Mouse (Mus musculus) B cell, adult 62 days (primary cell): Measurements from ENCODE around the gene Rmdn3. TPM values are rescaled to one million over a fixed set of nuclear protein-coding genes. Genes with fewer than 3 reads are reported as not detected.

ENCODE experiments used
- total RNA-seq: library from RNA; stranded (reverse); gene quantifications from 4 replicates; pipeline ENCODE4 v1.2.4, GENCODE M21; 2023

Gene Rmdn3
- 25.9 to 39.7 TPM (median 33.3 TPM) in 4 replicates for total RNA-seq

GRCm38 (mm10) chr2:119156681-119157572 is at the start of gene Rmdn3:
Gene Rmdn3, minus strand, starts transcription at chr2:119157034.

DNA sequence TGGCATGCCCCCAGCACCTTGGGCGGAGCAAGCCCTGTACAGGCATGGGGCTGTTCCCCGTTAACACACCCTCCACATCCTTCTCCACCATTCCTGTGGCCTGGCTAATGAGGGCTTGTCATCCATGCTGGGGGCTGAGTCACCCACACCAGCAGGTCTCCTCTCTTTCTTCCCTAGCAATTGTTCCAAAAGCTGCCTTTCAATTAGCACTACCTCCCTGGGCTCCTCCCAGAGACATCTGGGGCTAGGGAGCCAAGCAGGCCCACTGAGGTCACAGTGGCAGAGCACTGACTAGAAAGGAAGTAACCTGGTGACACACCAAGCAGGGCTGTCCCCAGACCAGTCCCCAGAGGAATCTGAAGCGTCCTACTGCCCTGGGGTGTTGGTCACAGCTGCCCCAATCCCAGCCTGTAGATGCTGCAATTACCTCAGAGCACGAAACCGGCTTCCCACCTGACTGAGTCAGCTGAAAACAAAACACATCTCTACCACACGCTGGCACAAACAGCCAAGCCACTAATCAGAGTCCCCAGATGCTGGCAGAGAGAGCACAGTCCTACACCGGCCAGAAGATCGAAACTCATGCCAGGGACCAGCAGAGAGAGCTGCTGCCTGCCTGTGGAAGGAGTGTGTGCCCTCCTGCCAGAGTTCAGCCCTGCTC is 17.3 kb upstream of the Rmdn3 start, which contains the start of gene Gm14137:
TSS of gene Gm14137 (plus strand) at position 519 of the 661 bp plus-strand sequence.

DNA sequence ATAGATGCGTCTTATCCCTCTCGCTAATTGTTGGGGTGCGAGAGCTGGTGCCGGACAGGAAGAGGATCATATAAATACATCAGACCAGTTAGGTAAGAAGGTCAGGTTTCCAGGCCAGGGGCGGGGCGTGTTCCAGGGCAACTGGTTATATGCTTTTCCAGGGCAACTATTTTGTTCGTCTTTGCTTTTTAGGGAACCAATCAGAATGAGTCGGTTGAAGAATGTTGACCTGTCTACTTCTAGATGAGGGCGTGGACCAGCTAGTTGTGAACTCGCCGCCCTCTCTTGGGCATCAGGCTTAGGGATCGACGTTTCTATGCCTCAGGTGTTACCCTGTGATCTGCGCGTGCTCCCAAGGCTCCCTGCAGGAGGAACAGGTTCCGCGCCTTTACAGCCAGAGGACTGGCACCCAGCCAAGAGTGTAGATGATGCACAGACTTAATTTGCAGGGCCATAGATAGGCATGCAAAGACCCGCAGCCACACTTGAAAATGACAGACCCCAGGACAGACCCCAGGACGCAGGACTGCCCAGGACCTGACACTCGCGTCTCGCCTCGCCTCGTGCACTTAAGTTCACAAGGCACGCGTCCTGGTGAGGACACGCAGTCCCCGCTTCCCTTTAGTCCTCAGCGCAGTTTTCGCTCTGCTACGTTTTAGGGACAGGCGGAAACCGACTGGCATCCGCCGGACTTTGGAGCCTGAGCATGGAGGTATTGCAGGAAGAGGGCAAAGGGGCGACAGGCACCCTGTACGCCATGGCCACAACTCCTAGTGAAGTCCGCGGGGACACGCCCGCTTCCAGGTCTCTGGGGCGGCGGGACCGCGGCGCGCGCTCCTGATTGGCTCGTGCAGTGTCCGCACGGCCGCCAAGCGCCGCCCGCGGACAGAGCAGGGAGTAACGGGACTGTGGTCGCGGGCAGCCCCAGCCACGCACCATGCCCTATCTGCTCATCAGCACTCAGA is 10.3 kb upstream of the Rmdn3 start, which contains the start of gene Gchfr:
TSS of gene Gchfr (plus strand) at position 873 of the 965 bp plus-strand sequence.

GRCm38 (mm10) chr2:119112438-119113112 is 44.3 kb downstream of the Rmdn3 start, which contains the start of gene Rad51:
Gene Rad51, plus strand, starts transcription at chr2:119112793.

Other genes starting within 250 kb of the Rmdn3 start
- gene Chst14, start 230.5 kb downstream of the Rmdn3 start, total RNA-seq, result 3.6 to 5.0 TPM (median 4.3 TPM) in 4 replicates
- gene Ccdc32, start 127.6 kb downstream of the Rmdn3 start, total RNA-seq, result 11.3 to 15.1 TPM (median 12.8 TPM) in 4 replicates
- 14.3 to 18.6 TPM (median 15.5 TPM) in 4 replicates for gene Rpusd2, start 122.2 kb downstream of the Rmdn3 start, total RNA-seq
- 3.4 to 5.0 TPM (median 4.4 TPM) in 4 replicates for gene Knl1, start 109.9 kb downstream of the Rmdn3 start, total RNA-seq
- 1.4 to 5.4 TPM (median 2.6 TPM) in 4 replicates for gene Rad51, start 44.2 kb downstream of the Rmdn3 start, total RNA-seq
- 1.0 TPM in 1 of 4 replicates, not detected in the others for gene Gchfr, start 10.7 kb upstream of the Rmdn3 start, total RNA-seq
- 6.9 to 10.6 TPM (median 8.2 TPM) in 4 replicates for gene Gm14137, start 17.5 kb upstream of the Rmdn3 start, total RNA-seq
- 26.6 to 40.7 TPM (median 34.8 TPM) in 4 replicates for gene Zfyve19, start 51.6 kb upstream of the Rmdn3 start, total RNA-seq
- 14.5 to 21.2 TPM (median 20.4 TPM) in 4 replicates for gene Dnajc17, start 51.8 kb upstream of the Rmdn3 start, total RNA-seq
- gene Ppp1r14d, start 72.9 kb upstream of the Rmdn3 start, total RNA-seq, result not detected in 4 replicates
- 0.24 TPM in 1 of 4 replicates, not detected in the others for gene Spint1, start 80.3 kb upstream of the Rmdn3 start, total RNA-seq
- 0.35 to 0.79 TPM in 2 of 4 replicates, not detected in the others for gene Rhov, start 114.2 kb upstream of the Rmdn3 start, total RNA-seq
- 95.6 to 104 TPM (median 96.7 TPM) in 4 replicates for gene Vps18, start 131.7 kb upstream of the Rmdn3 start, total RNA-seq
- 0.66 to 2.4 TPM (median 0.85 TPM) in 4 replicates for gene Dll4, start 168.8 kb upstream of the Rmdn3 start, total RNA-seq
- 0.60 to 1.1 TPM (median 1.0 TPM) in 4 replicates for gene Chac1, start 194.2 kb upstream of the Rmdn3 start, total RNA-seq